In genomic region chr1:137606716-137607115, GRCm38 (mm10) we compare ENCODE assay signal across 23 mouse cellular contexts.
A peak's percentile ranks its signal among the peaks of the same experiment; 100 is the strongest.
DNase-seq lines count a peak whose midpoint lies in the region; ATAC-seq and TF ChIP-seq lines count a peak whose summit lies in the region.
"Had no signal": no experiment of that assay in that cellular context is flagged by ENCODE, and none has a peak within 500 bp of the region (broad histone marks: within the 10 kb centered on the region; RNA-seq: fewer than 3 reads in every experiment).

No protein-coding gene starts in this region.

- H3K79me2 ChIP-seq in CH12.LX (replicated peaks; ENCODE audit: control insufficient read depth, extremely low read depth, insufficient read depth, poor library complexity, severe bottlenecking): no peaks in the 10 kb centered on the region

- no peaks in the 10 kb centered on the region for H3K36me3 ChIP-seq in hindbrain, embryonic 10.5 days
- H3K36me3 ChIP-seq in hindbrain, embryonic 16.5 days (ENCODE audit: control insufficient read depth, insufficient read depth, low read length): no peaks in the 10 kb centered on the region
- no peaks in the 10 kb centered on the region for H3K36me3 ChIP-seq in CH12.LX (replicated peaks in 1 of 2; ENCODE audit: control insufficient read depth in 1 of 2, insufficient read depth in 1 of 2, low read length in 1 of 2)
- H3K36me3 ChIP-seq in forebrain, postnatal 0 days (ENCODE audit: insufficient read depth): no peaks in the 10 kb centered on the region
- H3K36me3 ChIP-seq in midbrain, embryonic 15.5 days (replicated peaks): no peaks in the 10 kb centered on the region
- H3K36me3 ChIP-seq in kidney, embryonic 14.5 days (ENCODE audit: control insufficient read depth, insufficient read depth, low read length): no peaks in the 10 kb centered on the region
- H3K36me3 ChIP-seq: limb, embryonic 15.5 days; liver, embryonic 15.5 days; lung, embryonic 15.5 days; neural tube, embryonic 12.5 days had no signal

- no peak for DNase-seq in hindbrain, embryonic 10.5 days (ENCODE audit: low spot score)
- no peak for DNase-seq in CH12.LX (ENCODE audit: extremely low read depth)
- no peak for DNase-seq in forebrain, postnatal 0 days
- no peak for DNase-seq in right cerebral cortex, postnatal 36 days (ENCODE audit: low spot score in 2 of 2)
- DNase-seq: adrenal gland, postnatal 25 days; cerebellum, adult 9-10 months; kidney, adult 9 months; kidney, postnatal 36 days; lung, postnatal 36 days; right cerebral cortex, adult 18-20 months; thymus, adult 2 months had no signal

- no peak for TF ChIP-seq RAD21 in CH12.LX (IDR thresholded peaks at IDR 0.05; ENCODE audit: low read depth, low read length)

- H3K4me3 ChIP-seq in hindbrain, embryonic 10.5 days: no peak overlapping the region
- H3K4me3 ChIP-seq in hindbrain, embryonic 16.5 days (ENCODE audit: low read length): no peak overlapping the region
- no peak overlapping the region for H3K4me3 ChIP-seq in CH12.LX (replicated peaks in 1 of 3; ENCODE audit: low read depth in 2 of 3, low read length in 2 of 3, poor library complexity in 1 of 3)
- H3K4me3 ChIP-seq in forebrain, postnatal 0 days (ENCODE audit: low read depth, low read length): no peak overlapping the region
- H3K4me3 ChIP-seq in midbrain, embryonic 15.5 days: no peak overlapping the region
- H3K4me3 ChIP-seq in kidney, embryonic 14.5 days (ENCODE audit: low read length): no peak overlapping the region
- H3K4me3 ChIP-seq: limb, embryonic 15.5 days; liver, embryonic 15.5 days; lung, embryonic 15.5 days; megakaryocyte, embryonic 14.5 days; neural tube, embryonic 12.5 days had no signal

- no peak overlapping the region for H3K9ac ChIP-seq in hindbrain, embryonic 16.5 days (ENCODE audit: low read depth, low read length)
- H3K9ac ChIP-seq in CH12.LX (ENCODE audit: insufficient read depth, low read depth): no peak overlapping the region
- H3K9ac ChIP-seq in forebrain, postnatal 0 days: no peak overlapping the region
- H3K9ac ChIP-seq in midbrain, embryonic 15.5 days: no peak overlapping the region
- no peak overlapping the region for H3K9ac ChIP-seq in kidney, embryonic 14.5 days (ENCODE audit: low read depth, low read length)
- H3K9ac ChIP-seq: limb, embryonic 15.5 days; liver, embryonic 15.5 days; lung, embryonic 15.5 days; neural tube, embryonic 12.5 days had no signal

- in situ Hi-C loops in CH12.LX (cut with MboI; ENCODE audit: low pct_ligation_motif_present, low pct_unique_long_range_greater_than_20kb, low sequenced_read_pairs): no loop called here

- H3K9me3 ChIP-seq in hindbrain, embryonic 10.5 days: no peaks in the 10 kb centered on the region
- H3K9me3 ChIP-seq in hindbrain, embryonic 16.5 days (ENCODE audit: control insufficient read depth, low read length): no peaks in the 10 kb centered on the region
- no peaks in the 10 kb centered on the region for H3K9me3 ChIP-seq in CH12.LX (replicated peaks; ENCODE audit: low read length)
- H3K9me3 ChIP-seq in forebrain, postnatal 0 days (ENCODE audit: low read length): no peaks in the 10 kb centered on the region
- H3K9me3 ChIP-seq in midbrain, embryonic 15.5 days: no peaks in the 10 kb centered on the region
- H3K9me3 ChIP-seq in kidney, embryonic 14.5 days (ENCODE audit: control insufficient read depth, low read length): no peaks in the 10 kb centered on the region
- H3K9me3 ChIP-seq: limb, embryonic 15.5 days; liver, embryonic 15.5 days; lung, embryonic 15.5 days; megakaryocyte, embryonic 14.5 days; neural tube, embryonic 12.5 days had no signal

- dilution Hi-C loops in CH12.LX (cut with MboI; ENCODE audit: extremely low pct_ligation_motif_present, extremely low pct_unique_long_range_greater_than_20kb, low sequenced_read_pairs): no loop called here

- no peak for TF ChIP-seq CTCF in CH12.LX (conservative IDR thresholded peaks at IDR 0.05 in 1 of 2, IDR thresholded peaks at IDR 0.05 in 1 of 2; ENCODE audit: low read depth in 2 of 2, low read length in 2 of 2)
- TF ChIP-seq CTCF in forebrain, postnatal 0 days (IDR thresholded peaks at IDR 0.05; ENCODE audit: low read depth): no peak

- ATAC-seq in hindbrain, embryonic 16.5 days: no peak
- ATAC-seq in forebrain, postnatal 0 days: peak; percentile 61; the same call in 1 of the 2 replicates
- 0 out of 2 replicates have a peak, but pooled peaks have one; percentile 48 for ATAC-seq in midbrain, embryonic 15.5 days (replicated peaks)
- no peak for ATAC-seq in kidney, embryonic 14.5 days (ENCODE audit: low FRiP score, low TSS enrichment)
- ATAC-seq: CD4-positive, CD25-positive, alpha-beta regulatory T cell, adult 4 months; intestine, embryonic 16.5 days had no signal

- TF ChIP-seq EP300 in CH12.LX (IDR thresholded peaks at IDR 0.05; ENCODE audit: low read length): no peak

- peak overlapping the region; percentile 64; the same call in 1 of the 2 replicates for H3K27ac ChIP-seq in hindbrain, embryonic 10.5 days
- no peak overlapping the region; the same call in 1 of the 2 replicates for H3K27ac ChIP-seq in hindbrain, embryonic 16.5 days (ENCODE audit: low read depth, low read length)
- H3K27ac ChIP-seq in CH12.LX (ENCODE audit: insufficient read depth, low read depth): no peak overlapping the region
- H3K27ac ChIP-seq in forebrain, postnatal 0 days (ENCODE audit: low read depth, low read length): peak overlapping the region; percentile 51; the same call in 1 of the 2 replicates
- peak overlapping the region; percentile 78 for H3K27ac ChIP-seq in midbrain, embryonic 15.5 days
- no peak overlapping the region for H3K27ac ChIP-seq in kidney, embryonic 14.5 days (ENCODE audit: low read depth, low read length)
- H3K27ac ChIP-seq: limb, embryonic 15.5 days; liver, embryonic 15.5 days; lung, embryonic 15.5 days; neural tube, embryonic 12.5 days; stomach, postnatal 0 days had no signal

- no peak for TF ChIP-seq POLR2A in CH12.LX (IDR thresholded peaks at IDR 0.05; ENCODE audit: low read depth, low read length)

- peaks cover 6% of the 10 kb centered on the region for H3K4me1 ChIP-seq in hindbrain, embryonic 10.5 days (replicated peaks)
- H3K4me1 ChIP-seq in hindbrain, embryonic 16.5 days (ENCODE audit: control insufficient read depth, insufficient read depth, low read depth, low read length): peaks cover 3% of the 10 kb centered on the region
- peaks cover 4 to 6% of the 10 kb centered on the region in 2 experiments; a peak in 3 of 4 replicates for H3K4me1 ChIP-seq in CH12.LX (ENCODE audit: control insufficient read depth in 1 of 2, insufficient read depth in 2 of 2)
- H3K4me1 ChIP-seq in forebrain, postnatal 0 days (ENCODE audit: insufficient read depth): no peaks in the 10 kb centered on the region
- H3K4me1 ChIP-seq in midbrain, embryonic 15.5 days: peaks cover 5% of the 10 kb centered on the region; the same call in 1 of the 2 replicates
- H3K4me1 ChIP-seq in kidney, embryonic 14.5 days (ENCODE audit: control insufficient read depth, insufficient read depth, low read length): no peaks in the 10 kb centered on the region
- H3K4me1 ChIP-seq: limb, embryonic 15.5 days; liver, embryonic 15.5 days; lung, embryonic 15.5 days; megakaryocyte, embryonic 14.5 days had no signal

- no peak overlapping the region for H3K4me2 ChIP-seq in hindbrain, embryonic 16.5 days (ENCODE audit: low read length)
- peak overlapping the region; percentile 64; the same call in 1 of the 2 replicates for H3K4me2 ChIP-seq in CH12.LX (ENCODE audit: insufficient read depth, low read depth, poor library complexity, severe bottlenecking)
- no peak overlapping the region; the same call in 1 of the 2 replicates for H3K4me2 ChIP-seq in forebrain, postnatal 0 days (ENCODE audit: low read depth)
- peak overlapping the region; percentile 38; the same call in 1 of the 2 replicates for H3K4me2 ChIP-seq in midbrain, embryonic 15.5 days
- H3K4me2 ChIP-seq in kidney, embryonic 14.5 days (replicated peaks; ENCODE audit: low read depth, low read length): no peak overlapping the region
- H3K4me2 ChIP-seq: heart, embryonic 11.5 days; limb, embryonic 15.5 days; liver, embryonic 15.5 days; lung, embryonic 15.5 days had no signal

- H3K27me3 ChIP-seq in hindbrain, embryonic 10.5 days (ENCODE audit: insufficient read depth, poor library complexity, severe bottlenecking): no peaks in the 10 kb centered on the region
- H3K27me3 ChIP-seq in hindbrain, embryonic 16.5 days (replicated peaks; ENCODE audit: control insufficient read depth, insufficient read depth, low read length): no peaks in the 10 kb centered on the region
- H3K27me3 ChIP-seq in CH12.LX (replicated peaks): no peaks in the 10 kb centered on the region
- H3K27me3 ChIP-seq in forebrain, postnatal 0 days (ENCODE audit: insufficient read depth, low read length): no peaks in the 10 kb centered on the region
- no peaks in the 10 kb centered on the region for H3K27me3 ChIP-seq in midbrain, embryonic 15.5 days (replicated peaks)
- no peaks in the 10 kb centered on the region for H3K27me3 ChIP-seq in kidney, embryonic 14.5 days (ENCODE audit: control insufficient read depth, insufficient read depth, low read length)
- H3K27me3 ChIP-seq: limb, embryonic 15.5 days; liver, embryonic 15.5 days; lung, embryonic 15.5 days; megakaryocyte, embryonic 14.5 days; neural tube, embryonic 12.5 days had no signal

- 93% methylated on average over 1 of the region's 1 CpGs for WGBS in hindbrain, embryonic 10.5 days
- 71% methylated on average over 1 of the region's 1 CpGs for WGBS in hindbrain, embryonic 16.5 days
- WGBS in forebrain, postnatal 0 days: 72% methylated on average over 1 of the region's 1 CpGs
- WGBS in midbrain, embryonic 15.5 days: 61% methylated on average over 1 of the region's 1 CpGs
- WGBS in kidney, embryonic 14.5 days: 91% methylated on average over 1 of the region's 1 CpGs

TF ChIP-seq in CH12.LX, 34 proteins besides CTCF, POLR2A, EP300 and RAD21:
- no peak for TF ChIP-seq POLR2AphosphoS2 (IDR thresholded peaks at IDR 0.05; ENCODE audit: low read depth, low read length)
- TF ChIP-seq MXI1 (IDR thresholded peaks at IDR 0.05; ENCODE audit: low read depth, low read length): no peak
- no peak for TF ChIP-seq ZC3H11A (IDR thresholded peaks at IDR 0.05; ENCODE audit: low read depth, low read length)
- no peak for TF ChIP-seq E2F4 (IDR thresholded peaks at IDR 0.05; ENCODE audit: insufficient replicate concordance, low read depth, low read length)
- no peak for TF ChIP-seq UBTF (IDR thresholded peaks at IDR 0.05; ENCODE audit: low read depth, low read length)
- no peak for TF ChIP-seq ZNF384 (IDR thresholded peaks at IDR 0.05; ENCODE audit: low read depth, low read length)
- no peak for TF ChIP-seq ZMIZ1 (IDR thresholded peaks at IDR 0.05; ENCODE audit: low read depth, low read length)
- TF ChIP-seq ZKSCAN1 (IDR thresholded peaks at IDR 0.05; ENCODE audit: borderline replicate concordance, low read depth, low read length): no peak
- TF ChIP-seq CHD2 (IDR thresholded peaks at IDR 0.05; ENCODE audit: low read length): no peak
- no peak for TF ChIP-seq NRF1 (IDR thresholded peaks at IDR 0.05; ENCODE audit: low read depth, low read length)
- TF ChIP-seq MAFK (IDR thresholded peaks at IDR 0.05; ENCODE audit: insufficient replicate concordance, low read length): no peak

Comparison
In these comparisons a context has a peak if more than half of its experiments do, and no peak if none do; other contexts are left out.
1. H3K27ac ChIP-seq: peak in hindbrain, embryonic 10.5 days (single experiment), forebrain, postnatal 0 days (single experiment) and midbrain, embryonic 15.5 days (single experiment); none in hindbrain, embryonic 16.5 days (single experiment), CH12.LX (single experiment) and kidney, embryonic 14.5 days (single experiment).
2. ATAC-seq: peak in forebrain, postnatal 0 days (single experiment) and midbrain, embryonic 15.5 days (single experiment); none in hindbrain, embryonic 16.5 days (single experiment) and kidney, embryonic 14.5 days (single experiment).
3. H3K4me2 ChIP-seq: peak in CH12.LX (single experiment) and midbrain, embryonic 15.5 days (single experiment); none in hindbrain, embryonic 16.5 days (single experiment), forebrain, postnatal 0 days (single experiment) and kidney, embryonic 14.5 days (single experiment).